Mouse (Mus musculus): ENCODE measurements around the gene Rbm19.
"Not testable (repeated sequence)": the region's sequence is repeated elsewhere in the genome, so short reads cannot be mapped to it uniquely, and the experiment has no call there.

The Rbm19 gene

DNA sequence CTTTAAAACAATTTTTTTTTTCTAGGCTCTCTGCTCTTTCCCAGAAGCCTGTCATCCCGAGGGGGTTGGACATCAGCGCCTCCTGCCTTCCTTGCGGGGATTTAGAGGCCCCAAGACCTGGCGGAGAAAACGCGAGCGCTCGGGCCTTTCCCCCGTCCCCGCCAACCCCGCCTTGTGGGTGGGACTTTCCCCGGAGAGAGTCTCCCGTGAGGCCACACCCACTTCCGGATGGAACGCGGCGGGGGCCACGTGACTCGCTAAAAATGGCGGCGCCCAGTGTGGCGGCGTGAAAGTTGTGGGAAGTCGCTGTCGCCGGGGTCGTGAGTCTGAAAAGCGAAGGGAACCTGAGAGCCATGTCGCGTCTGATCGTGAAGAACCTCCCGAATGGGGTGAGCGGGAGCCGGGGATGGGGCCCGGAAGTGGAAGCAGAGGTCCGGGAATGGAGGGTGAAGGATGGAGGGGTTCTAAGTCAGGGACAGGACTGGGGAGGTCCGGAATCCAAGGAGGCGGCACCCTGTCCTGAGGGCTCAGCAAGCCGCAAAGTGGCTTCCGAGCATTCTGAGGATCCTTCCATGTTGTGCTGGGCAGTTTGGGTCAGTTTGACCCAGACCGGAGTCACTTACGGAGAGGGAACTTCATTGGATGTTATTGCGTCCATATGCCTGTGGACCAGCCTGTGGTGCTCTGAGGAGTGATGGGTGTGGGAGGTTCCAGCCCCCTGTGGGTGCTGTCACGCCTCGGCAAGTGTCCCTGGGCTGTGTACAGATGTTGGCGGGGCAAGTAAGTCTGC lies at the start of gene Rbm19:
Gene Rbm19 (plus strand): TSS at position 205 of the 790 bp plus-strand sequence.
- peak; percentile 92 for DNase-seq (ENCODE audit: extremely low spot score, low spot score)

DNA sequence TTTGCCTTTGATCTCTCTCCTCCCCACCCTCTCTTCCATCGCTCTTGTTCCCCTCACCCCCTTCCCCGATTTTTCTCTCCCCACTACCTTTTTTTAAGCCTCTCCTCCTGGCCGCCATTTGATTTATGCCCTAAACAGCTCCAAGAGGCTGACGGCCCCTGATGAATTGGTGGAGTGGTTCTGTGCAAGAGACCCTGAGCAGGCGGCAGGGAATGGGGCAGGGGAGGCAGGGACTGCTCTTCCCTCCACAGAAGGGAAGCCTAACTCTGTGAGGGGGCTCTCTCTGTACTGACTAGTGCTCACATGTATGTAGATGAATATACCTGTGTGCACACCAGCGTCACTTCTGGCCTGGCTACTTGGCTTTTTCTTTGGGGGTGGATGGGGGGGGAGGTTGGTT lies 49.0 kb upstream of the Rbm19 start:
- peak; percentile 35 for DNase-seq (ENCODE audit: extremely low spot score, low spot score)

DNA sequence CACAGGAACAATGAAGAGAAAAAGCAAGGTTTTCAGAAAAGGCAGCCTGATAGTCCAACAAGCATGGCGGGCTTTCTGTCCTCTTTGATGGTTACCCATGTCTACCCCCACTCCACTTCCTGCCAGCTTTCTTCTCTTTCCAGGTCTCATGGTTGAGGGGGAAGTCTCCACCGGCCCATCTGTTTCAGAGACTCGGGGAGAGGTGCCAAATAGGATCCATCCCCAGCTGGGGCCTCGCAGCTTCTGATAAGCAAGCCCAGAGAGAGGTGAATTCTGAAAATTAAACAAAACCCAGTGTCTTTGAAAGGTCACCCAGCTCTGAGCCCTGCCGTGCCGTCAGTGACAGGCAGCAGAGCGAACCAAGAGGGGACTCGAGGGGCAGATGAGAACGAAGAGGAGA lies 42.2 kb upstream of the Rbm19 start:
- DNase-seq (ENCODE audit: extremely low spot score, low spot score) = no peak

DNA sequence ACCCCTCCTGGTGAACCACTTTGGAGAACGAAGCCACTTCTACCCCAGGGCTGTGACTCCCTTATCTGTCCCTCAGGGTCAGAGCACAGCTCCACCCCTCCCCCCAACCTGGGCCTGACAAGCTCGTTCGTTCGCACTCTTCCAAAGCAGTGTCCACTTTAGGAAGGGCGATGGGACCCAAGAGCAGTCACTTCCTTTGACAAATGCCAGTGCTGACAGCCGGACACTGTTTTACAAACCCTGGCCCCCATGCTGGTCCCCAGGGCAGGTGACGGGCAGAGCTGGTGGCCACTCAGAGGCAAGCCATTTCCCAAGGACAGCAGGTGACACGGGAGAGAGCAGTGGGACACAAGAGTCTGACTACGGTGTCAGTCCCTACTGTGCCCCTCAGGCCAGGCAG lies 36.2 kb upstream of the Rbm19 start:
- no peak for DNase-seq (ENCODE audit: extremely low spot score, low spot score)

DNA sequence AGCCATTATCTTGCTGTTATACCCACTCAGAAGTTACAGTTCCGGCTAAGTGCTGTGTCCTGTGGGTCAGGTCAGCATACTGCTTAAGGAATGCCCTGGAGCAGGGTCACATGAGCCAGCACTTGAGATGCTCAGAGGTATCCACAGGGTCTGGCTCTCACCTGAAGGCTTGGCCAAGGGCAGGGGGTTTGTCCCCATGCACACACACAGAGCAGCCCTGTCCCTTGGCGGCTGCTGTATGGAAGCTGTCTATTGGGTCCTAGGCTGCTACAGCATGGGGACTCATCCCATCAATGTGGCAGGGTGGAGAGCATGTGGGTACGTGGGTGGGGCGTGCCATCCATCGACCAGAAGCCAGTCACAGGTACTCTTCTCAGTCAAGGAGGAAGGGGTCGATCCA lies 35.8 kb upstream of the Rbm19 start:
- DNase-seq (ENCODE audit: extremely low spot score, low spot score) = no peak

DNA sequence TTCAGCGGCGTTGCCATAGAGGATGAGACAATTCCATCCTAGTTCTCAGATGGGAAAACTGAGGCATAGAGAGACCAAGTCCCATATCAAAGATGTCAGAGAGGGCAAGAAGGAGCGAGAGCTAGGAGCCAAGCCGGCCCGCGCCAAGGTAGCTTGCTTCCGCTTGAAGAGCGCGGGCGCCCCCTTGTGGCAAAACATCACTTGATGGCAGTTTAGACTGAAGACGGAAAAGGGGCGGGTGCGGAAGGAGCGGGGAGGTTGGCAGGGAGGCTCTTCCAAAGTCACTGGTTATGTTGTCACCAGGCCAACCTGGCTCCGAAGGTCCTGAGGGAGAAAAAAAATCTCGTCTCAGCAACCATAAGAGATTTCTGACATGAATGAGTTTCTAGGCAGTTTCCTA lies 27.7 kb upstream of the Rbm19 start:
- DNase-seq (ENCODE audit: extremely low spot score, low spot score) = peak; percentile 94

DNA sequence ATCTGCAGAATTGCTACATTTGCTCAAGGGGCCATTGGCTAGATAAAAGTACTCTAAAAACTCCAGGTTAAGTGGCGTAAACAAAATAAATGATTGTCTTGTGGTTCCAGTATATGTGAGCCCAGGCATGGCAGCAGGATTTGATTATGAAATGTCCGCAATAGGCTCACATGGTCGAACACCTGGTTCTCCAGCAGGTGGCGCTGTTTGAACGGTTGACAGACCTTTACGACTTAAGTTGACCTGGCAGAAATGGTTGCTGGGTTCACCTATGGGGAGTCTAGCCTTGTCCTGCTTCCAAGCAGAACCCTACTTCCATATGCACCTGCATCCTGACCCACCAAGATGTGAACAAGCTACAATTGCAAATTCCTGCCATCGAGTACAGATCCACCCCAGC lies 21.7 kb upstream of the Rbm19 start:
- DNase-seq (ENCODE audit: extremely low spot score, low spot score) = peak; percentile 57

DNA sequence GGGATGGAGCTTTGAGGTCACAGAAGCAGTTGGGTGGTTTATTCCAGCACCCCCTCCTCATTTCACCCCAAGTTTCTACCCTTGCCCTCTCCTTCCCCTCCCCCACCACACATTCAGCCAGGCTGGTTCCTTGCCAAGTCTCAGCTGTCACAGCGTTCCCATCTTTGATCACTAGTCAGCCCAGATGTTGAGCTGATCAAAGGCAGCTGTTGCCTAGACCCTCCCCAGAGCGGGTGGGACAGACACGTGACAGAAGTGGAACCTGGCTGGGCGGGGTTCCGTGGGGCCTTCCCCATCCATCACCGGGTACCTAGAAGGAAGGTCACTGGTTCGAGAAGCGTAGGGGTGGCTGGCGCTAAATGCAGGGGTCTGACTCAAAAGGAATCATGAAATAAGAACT lies 19.2 kb upstream of the Rbm19 start:
- no peak for DNase-seq (ENCODE audit: extremely low spot score, low spot score)

DNA sequence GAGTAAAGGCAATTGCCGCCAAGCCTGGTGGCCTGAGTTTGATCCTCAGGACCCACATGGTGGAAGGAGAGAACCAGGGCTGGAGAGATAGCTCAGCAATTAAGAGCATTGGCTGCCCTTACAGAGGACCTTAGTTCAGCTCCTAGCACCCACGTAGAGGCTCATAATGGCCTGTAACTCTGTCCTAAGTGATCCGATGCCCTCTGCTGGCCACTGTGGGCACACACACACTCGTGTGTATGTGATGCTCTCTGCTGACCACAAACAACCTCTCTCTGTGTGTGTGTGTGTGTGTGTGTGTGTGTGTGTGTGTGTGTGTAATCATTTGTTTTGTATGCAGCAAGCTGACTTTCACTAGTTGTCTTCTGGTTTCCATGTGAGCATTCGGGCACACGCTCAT lies 15.5 kb upstream of the Rbm19 start:
- DNase-seq (ENCODE audit: extremely low spot score, low spot score) = no peak

DNA sequence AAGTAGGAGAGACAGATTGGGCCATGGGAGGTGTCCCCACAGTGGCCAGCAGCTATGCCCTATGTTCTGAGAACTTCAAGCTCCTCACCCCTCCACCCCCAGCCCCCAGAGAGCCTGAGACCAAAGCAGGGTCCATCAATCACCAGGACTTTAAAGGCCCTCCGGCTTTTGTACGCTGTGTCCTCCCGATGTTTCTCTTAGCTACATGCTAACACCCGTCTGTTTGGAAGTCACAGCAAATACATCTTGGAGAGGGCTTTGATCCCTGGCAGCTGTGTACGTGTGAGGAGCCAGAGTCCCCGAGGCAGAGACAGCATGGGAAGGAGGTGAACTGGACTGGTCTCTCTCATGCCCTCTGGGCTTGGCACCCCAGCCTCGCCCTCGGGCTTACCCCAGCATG lies 14.2 kb upstream of the Rbm19 start:
- no peak for DNase-seq (ENCODE audit: extremely low spot score, low spot score)

DNA sequence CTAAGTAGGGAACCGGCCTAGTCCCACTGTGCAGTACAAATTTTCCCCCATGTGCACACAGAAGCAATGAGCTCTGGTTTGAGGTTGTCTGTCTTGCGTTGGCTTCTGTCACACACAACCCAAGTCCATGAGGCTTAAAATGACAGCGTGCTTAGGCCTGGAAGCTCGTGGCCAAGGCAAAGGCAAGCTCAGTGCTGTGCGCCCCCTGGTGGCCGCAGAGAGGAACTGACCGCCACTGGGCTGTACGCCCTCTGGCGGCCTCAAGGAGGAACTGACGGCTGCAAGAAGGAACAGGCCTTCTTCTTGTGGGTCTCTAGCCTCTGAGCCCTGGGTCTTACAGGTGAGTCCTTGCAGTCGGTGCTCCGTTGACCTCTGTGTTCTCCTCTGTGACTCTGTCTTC lies 13.5 kb upstream of the Rbm19 start:
- DNase-seq (ENCODE audit: extremely low spot score, low spot score) = peak; percentile 76

DNA sequence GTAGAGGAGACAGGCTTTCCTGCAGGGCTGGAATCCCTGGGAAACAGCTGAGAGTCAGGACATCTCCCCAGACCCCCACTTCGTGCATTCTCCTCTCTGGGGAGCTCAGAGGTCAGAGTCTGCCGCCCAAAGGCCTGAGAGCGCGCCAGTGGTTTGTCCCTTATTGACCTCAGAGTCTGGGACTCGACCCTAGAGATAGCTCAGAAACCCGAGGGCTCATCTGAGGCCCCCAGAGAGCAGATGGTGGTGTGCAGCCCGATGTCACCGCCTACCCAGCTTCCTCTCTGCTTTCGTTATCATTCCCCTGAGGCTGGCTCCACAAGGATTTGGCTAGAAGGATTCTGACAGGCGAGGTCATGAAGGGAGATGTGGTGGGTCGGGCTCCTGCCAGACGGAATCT lies 12.8 kb upstream of the Rbm19 start:
- DNase-seq (ENCODE audit: extremely low spot score, low spot score) = no peak

DNA sequence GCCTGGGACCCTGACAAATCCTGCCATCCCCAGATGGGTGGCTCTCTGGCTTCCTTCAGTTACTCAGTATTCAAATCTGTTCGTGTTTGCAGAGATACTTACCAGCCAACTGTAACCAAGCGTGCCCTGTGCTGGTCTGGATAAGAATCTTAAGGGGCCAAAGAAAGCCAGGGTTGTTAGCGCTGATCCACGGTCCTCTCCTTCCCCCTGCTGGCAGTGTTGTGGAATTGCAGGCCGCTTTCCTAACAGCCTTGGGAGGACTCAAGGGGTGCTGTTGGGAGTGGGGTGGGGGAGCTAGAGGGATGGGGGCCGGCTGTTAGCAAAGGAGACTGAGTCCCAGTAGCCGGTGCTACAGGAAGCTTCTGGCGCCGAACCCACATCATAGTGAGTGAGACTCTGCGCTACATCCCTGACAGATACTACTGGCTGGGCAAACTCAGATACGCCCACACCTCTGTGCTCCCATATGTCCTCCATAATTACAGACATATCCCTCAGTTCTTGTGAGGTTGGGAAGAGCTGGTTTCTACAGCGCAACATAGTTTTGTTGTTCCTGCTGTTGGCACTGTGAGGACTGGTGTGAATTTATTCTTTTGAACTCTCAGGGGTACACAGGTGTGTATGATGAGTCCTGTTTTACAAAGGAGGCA lies 9.7 kb upstream of the Rbm19 start:
- DNase-seq (ENCODE audit: extremely low spot score, low spot score) = peak; percentile 56

DNA sequence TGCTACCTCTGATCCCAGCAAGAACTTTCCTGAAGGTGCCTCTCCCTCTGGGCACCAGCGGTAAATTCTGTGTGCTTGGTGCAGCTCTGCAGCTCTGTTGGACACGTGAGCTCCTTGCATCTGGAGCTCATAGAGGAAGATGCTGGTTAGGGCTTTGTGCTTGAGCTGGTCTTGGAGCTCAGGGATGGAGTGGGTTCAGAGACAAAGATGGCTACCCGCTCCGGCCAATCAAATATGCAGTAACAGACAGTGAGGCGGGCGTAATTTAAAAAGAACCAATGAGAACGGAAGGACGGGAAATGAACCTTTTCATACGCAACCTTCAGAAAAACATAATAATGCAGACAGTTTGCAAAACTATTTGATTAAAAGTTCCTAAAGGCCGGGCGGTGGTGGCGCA lies 1.9 kb upstream of the Rbm19 start:
- DNase-seq (ENCODE audit: extremely low spot score, low spot score) = no peak

DNA sequence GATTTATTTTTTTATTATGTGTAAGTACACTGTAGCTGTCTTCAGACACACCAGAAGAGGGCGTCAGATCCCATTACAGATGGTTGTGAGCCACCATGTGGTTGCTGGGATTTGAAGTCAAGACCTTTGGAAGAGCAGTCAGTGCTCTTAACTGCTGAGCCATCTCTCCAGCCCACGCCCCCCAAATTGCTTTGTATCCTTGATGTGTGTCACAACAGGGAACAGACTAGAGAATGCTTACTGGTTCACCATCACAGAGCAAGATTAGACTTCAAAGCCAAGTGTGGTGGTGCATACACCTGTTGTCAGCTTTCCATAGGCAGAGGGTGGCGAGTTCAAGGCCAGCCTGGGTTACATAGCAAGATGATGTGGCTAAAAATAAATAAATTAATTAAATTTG lies 896 bp downstream of the Rbm19 start:
- not testable (repeated sequence) for DNase-seq (ENCODE audit: extremely low spot score, low spot score)

DNA sequence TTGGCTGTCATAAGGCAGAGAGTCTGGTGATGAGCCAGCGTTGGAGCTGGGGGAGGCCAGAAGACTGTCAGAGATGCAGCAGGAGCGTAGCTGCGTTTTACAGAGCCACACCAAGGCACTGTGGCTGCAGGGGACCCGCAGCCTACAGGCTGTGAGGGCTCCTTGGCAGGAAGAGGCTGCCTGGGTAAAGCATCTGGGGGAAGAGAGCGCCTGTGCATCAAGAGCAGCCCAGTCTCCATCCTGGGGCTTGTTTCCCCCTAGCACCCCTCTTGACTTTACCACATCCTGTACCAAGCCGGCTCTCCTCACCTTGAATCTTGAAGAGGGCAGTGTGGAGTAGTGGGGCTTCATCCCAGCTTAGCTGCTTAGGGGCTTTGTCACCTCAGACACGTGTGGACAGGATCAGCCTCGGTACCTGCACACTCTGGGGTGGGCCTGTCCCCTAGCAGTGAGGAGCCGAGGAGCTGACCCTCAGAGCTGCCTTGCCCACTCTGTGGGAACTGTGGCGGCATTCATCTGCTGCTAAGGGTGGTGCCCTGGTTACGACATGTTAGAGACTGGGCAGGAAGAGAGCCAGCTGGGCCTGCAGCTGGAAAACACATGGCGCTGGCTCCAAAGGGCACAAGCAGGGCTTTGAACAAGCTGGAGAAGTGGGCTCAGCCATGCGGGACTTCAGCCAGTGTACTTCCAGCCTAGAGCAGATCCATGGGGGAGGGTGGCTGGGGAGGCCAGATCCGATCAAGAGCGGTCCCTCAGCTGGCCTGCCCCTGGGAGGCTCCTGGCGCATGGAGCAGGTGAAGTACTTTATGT lies 8.8 kb downstream of the Rbm19 start:
- no peak for DNase-seq (ENCODE audit: extremely low spot score, low spot score)

DNA sequence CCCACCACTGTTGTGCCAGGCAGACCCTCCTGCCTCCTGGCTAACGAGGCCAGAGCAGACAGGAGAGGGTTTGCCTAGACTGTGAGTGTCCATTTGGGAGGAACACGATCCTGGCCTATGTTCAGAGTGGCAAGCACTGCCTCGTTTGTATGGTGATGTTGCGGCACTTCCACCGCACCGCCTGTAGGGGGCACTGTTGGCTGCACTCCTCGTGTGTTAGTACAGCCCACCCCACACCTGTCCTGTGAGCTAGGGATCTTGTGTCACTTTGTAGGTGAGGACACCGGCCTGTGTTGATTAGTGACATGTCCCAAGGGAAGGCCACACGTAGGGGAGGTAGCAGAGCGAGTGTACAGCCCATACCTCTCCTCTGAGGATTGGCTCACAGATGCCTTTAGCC lies 11.4 kb downstream of the Rbm19 start:
- no peak for DNase-seq (ENCODE audit: extremely low spot score, low spot score)

DNA sequence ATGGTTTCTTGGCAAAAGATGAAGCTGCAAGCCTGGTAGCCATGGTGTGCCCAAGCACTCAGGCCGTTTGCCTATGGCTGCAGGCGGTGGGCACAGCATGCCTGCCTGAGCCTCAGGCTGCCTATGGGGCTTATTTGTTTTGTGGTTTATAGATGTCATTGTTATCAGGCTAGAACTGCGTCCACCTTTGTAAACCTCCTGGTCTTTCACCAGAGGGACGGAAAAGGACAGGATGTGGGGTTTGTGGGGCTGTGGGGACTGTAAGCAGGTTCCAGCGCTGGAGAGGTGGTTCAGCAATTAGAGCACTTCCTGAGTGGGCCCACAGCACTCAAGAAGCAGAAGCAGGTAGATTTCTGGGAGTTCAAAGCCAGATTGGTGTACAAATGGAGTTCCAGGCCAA lies 12.2 kb downstream of the Rbm19 start:
- DNase-seq (ENCODE audit: extremely low spot score, low spot score) = no peak

DNA sequence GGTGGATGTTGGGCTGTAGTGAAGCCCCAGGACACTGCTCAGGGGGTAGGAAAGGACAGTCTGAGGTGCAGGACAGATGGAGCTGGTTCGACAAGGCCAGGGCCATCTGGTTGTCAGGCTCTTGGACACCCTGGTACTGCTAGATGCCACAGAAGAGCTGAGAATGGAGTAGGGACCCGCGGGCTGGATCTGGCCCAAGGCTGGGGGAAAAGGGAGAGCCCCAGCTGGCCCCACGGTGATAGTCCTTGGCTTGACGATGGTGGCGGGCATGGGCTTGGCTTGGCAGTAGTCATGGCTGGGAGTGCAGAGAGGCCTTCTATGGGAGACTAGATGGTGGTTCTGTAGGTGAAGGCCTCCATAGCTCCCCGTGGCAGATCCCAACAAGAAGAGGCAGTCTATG lies 12.8 kb downstream of the Rbm19 start:
- DNase-seq (ENCODE audit: extremely low spot score, low spot score) = no peak

DNA sequence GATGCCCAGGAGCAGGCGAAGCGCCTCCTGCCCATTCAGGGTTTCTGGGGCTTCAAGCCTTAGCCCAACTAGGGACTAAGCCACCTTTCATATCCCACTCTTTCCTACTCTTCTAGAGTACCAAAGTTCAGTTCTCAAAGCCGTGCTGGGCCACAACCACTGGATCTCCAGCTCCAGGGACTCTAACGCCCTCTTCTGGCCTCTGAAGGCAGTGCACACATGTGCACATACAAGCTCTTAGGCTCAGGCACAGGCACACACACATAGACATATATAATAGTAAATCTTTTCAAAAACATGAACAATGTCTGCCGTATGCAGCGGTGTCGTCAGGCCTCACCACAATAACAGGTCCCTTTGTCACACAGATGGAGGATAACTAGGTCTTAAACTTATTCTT lies 13.5 kb downstream of the Rbm19 start:
- no peak for DNase-seq (ENCODE audit: extremely low spot score, low spot score)

DNA sequence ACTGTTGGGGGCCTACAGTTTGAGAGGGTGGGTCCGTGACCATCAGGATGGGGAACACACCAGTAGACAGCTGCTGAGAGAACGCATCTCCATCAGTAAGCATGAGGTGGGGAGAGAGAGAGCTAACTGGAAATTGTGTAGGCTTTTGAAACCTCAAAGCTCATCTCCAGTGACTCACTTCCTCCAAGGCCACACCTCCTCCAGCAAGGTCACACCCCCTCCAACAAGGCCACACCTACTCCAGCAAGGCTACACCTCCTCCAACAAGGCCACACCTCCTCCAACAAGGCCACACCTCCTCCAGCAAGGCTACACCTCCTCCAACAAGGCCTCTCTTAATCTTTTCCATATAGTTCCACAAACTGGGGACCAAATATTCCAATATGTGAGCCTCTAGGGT lies 13.9 kb downstream of the Rbm19 start:
- no peak for DNase-seq (ENCODE audit: extremely low spot score, low spot score)

DNA sequence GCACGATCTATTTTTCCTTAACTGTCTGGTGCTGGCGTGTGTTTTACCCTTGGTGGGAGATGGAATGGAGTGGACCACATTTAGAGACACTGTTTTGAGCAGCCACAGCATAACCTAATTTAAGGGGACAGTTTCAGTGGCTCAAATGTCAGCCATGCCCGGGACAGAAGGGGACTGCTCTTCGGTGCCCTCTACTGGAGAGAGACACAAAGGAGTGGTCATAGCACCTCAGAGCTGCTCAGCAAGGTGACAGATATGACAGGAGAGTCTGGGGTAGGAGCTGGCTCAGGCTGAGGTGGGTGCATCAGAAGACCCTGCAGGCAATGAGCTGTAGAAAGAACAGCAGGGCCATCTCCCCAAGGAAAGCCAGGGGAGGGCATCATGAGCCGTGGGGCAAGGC lies 15.3 kb downstream of the Rbm19 start:
- DNase-seq (ENCODE audit: extremely low spot score, low spot score) = no peak

All from neural tube, embryonic 10.5 days (tissue).